Mouse (Mus musculus) CH12.LX (cell line): ENCODE measurements around the gene Angptl7. TPM values are rescaled to one million over a fixed set of nuclear protein-coding genes. Genes with fewer than 3 reads are reported as not detected.

Experiments
- DNase-seq: peaks from one replicate; pipeline ENCODE4 v3.0.0-alpha.2; 2013; ENCODE audit errors: extremely low read depth
- H3K27ac ChIP-seq: 2 replicates; pipeline ENCODE4 v1.5.1; 2012; ENCODE audit warnings: low read depth, mild to moderate bottlenecking, control low read depth, moderate library complexity; ENCODE audit not compliant: insufficient read depth
- H3K27me3 ChIP-seq: replicated peaks from 2 replicates; pipeline ENCODE3; 2012; ENCODE audit warnings: inconsistent platforms
- H3K36me3 ChIP-seq, 2 experiments: replicated peaks in 1 of 2; 2 replicates each; pipeline versions ENCODE3 to v1.6.1; 2012; ENCODE audit warnings: inconsistent platforms in 1 of 2, low read length in 1 of 2, mild to moderate bottlenecking in 1 of 2, mixed read lengths in 1 of 2, moderate library complexity in 1 of 2; ENCODE audit not compliant: control insufficient read depth in 1 of 2, insufficient read depth in 1 of 2
- H3K4me1 ChIP-seq, 2 experiments: 2 replicates each; pipeline ENCODE4 v1.6.1; 2012; ENCODE audit warnings: inconsistent platforms in 1 of 2, moderate library complexity in 1 of 2; ENCODE audit not compliant: insufficient read depth in 2 of 2, control insufficient read depth in 1 of 2
- H3K4me2 ChIP-seq: 2 replicates; pipeline ENCODE4 v1.6.1; 2012; ENCODE audit warnings: low read depth, mild to moderate bottlenecking, control low read depth; ENCODE audit not compliant: poor library complexity, insufficient read depth, severe bottlenecking
- H3K4me3 ChIP-seq, 3 experiments: fragments of 150-350 bp in 1 of 3; sonication (generic) in 1 of 3; replicated peaks in 1 of 3; 2 replicates each; pipeline versions ENCODE3 to v1.5.1; 2011 to 2012; ENCODE audit warnings: low read depth in 2 of 3, low read length in 2 of 3, mild to moderate bottlenecking in 2 of 3, moderate library complexity in 2 of 3, control low read depth in 1 of 3, improper control_type of control experiment in 1 of 3, inconsistent platforms in 1 of 3, mixed read lengths in 1 of 3; ENCODE audit not compliant: poor library complexity in 1 of 3
- H3K79me2 ChIP-seq: replicated peaks from 2 replicates; pipeline ENCODE4 v1.6.1; 2012; ENCODE audit warnings: mild to moderate bottlenecking, moderate library complexity; ENCODE audit not compliant: control insufficient read depth, poor library complexity, insufficient read depth, severe bottlenecking; ENCODE audit errors: extremely low read depth
- H3K9ac ChIP-seq: 2 replicates; pipeline ENCODE4 v1.6.1; 2012; ENCODE audit warnings: low read depth, mild to moderate bottlenecking, control low read depth, moderate library complexity; ENCODE audit not compliant: insufficient read depth
- H3K9me3 ChIP-seq: replicated peaks from 2 replicates; pipeline ENCODE3; 2012; ENCODE audit warnings: low read length, inconsistent platforms, mixed read lengths
- BHLHE40 ChIP-seq: IDR thresholded peaks from 2 replicates; pipeline ENCODE4 v1.6.1; 2011; ENCODE audit warnings: mild to moderate bottlenecking, low read depth, low read length, improper control_type of control experiment
- CHD1 ChIP-seq: IDR thresholded peaks from 2 replicates; pipeline ENCODE4 v1.6.1; 2012; ENCODE audit warnings: low read depth, low read length, improper control_type of control experiment, inconsistent platforms
- ETS1 ChIP-seq: conservative IDR thresholded peaks from 2 replicates; pipeline ENCODE4 v1.6.1; 2012; ENCODE audit warnings: low read depth, mild to moderate bottlenecking, inconsistent platforms, low read length, improper control_type of control experiment, moderate library complexity
- JUN ChIP-seq: IDR thresholded peaks from 2 replicates; pipeline ENCODE4 v1.6.1; 2011; ENCODE audit warnings: low read depth, mild to moderate bottlenecking, low read length, improper control_type of control experiment, moderate library complexity; ENCODE audit not compliant: insufficient read depth
- MAX ChIP-seq: IDR thresholded peaks from 2 replicates; pipeline ENCODE4 v1.6.1; 2011; ENCODE audit warnings: low read length, improper control_type of control experiment
- MAZ ChIP-seq: IDR thresholded peaks from 2 replicates; pipeline ENCODE4 v1.6.1; 2012; ENCODE audit warnings: low read depth, mild to moderate bottlenecking, inconsistent platforms, low read length, improper control_type of control experiment, moderate library complexity
- NELFE ChIP-seq: IDR thresholded peaks from 2 replicates; pipeline ENCODE4 v1.6.1; 2011; ENCODE audit warnings: low read depth, low read length, improper control_type of control experiment
- NRF1 ChIP-seq: IDR thresholded peaks from 2 replicates; pipeline ENCODE4 v1.6.1; 2014; ENCODE audit warnings: low read depth, mild to moderate bottlenecking, inconsistent platforms, low read length, improper control_type of control experiment, moderate library complexity
- PAX5 ChIP-seq: IDR thresholded peaks from 2 replicates; pipeline ENCODE4 v1.6.1; 2012; ENCODE audit warnings: low read length, inconsistent platforms, mixed read lengths
- POLR2A ChIP-seq: IDR thresholded peaks from 2 replicates; pipeline ENCODE4 v1.6.1; 2011; ENCODE audit warnings: low read depth, mild to moderate bottlenecking, improper control_type of control experiment, low read length
- POLR2AphosphoS2 ChIP-seq: IDR thresholded peaks from 2 replicates; pipeline ENCODE4 v1.6.1; 2011; ENCODE audit warnings: low read depth, low read length, improper control_type of control experiment
- RCOR1 ChIP-seq: conservative IDR thresholded peaks from 2 replicates; pipeline ENCODE4 v1.6.1; 2012; ENCODE audit warnings: low read depth, mild to moderate bottlenecking, inconsistent platforms, low read length, improper control_type of control experiment
- TCF12 ChIP-seq: IDR thresholded peaks from 2 replicates; pipeline ENCODE4 v1.6.1; 2014; ENCODE audit warnings: low read depth, mild to moderate bottlenecking, inconsistent platforms, low read length, improper control_type of control experiment
- UBTF ChIP-seq: IDR thresholded peaks from 2 replicates; pipeline ENCODE4 v1.6.1; 2012; ENCODE audit warnings: low read depth, mild to moderate bottlenecking, inconsistent platforms, low read length, improper control_type of control experiment, moderate library complexity
- USF2 ChIP-seq: conservative IDR thresholded peaks from 2 replicates; pipeline ENCODE4 v1.6.1; 2011; ENCODE audit warnings: low read depth, low read length, improper control_type of control experiment
- ZC3H11A ChIP-seq: IDR thresholded peaks from 2 replicates; pipeline ENCODE4 v1.6.1; 2012; ENCODE audit warnings: low read depth, mild to moderate bottlenecking, inconsistent platforms, low read length, improper control_type of control experiment
- ZKSCAN1 ChIP-seq: IDR thresholded peaks from 2 replicates; pipeline ENCODE4 v1.6.1; 2012; ENCODE audit warnings: low read depth, inconsistent platforms, low read length, improper control_type of control experiment, borderline replicate concordance
- dilution Hi-C: fragments of 300-500 bp; cut with MboI; formaldehyde crosslinking; loops from 2 replicates; pipeline ENCODE4 v1.14.3; 2020; ENCODE audit warnings: low sequenced_read_pairs; ENCODE audit not compliant: extremely low pct_unique_long_range_greater_than_20kb, extremely low pct_ligation_motif_present
- in situ Hi-C: fragments of 300-500 bp; cut with MboI; formaldehyde crosslinking; loops from 3 replicates; pipeline ENCODE4 v1.14.3; 2019; ENCODE audit warnings: low sequenced_read_pairs, low pct_ligation_motif_present, low pct_unique_long_range_greater_than_20kb, mixed read lengths
- polyA plus RNA-seq: library from polyadenylated mRNA; unstranded; fragments of >175 nt; gene quantifications from 2 replicates; pipeline ENCODE4 v1.2.1, GENCODE M21; 2012; ENCODE audit warnings: low read depth; ENCODE audit not compliant: insufficient read length
- total RNA-seq, 2 experiments: library from RNA; depleted of rRNA; stranded (reverse); fragments of 300-350 nt in 1 of 2; fragments of >200 nt in 1 of 2; gene quantifications; 2 replicates each; pipeline ENCODE4 v1.2.3; 2012 to 2014

Gene Angptl7
- total and polyA plus RNA-seq, 3 experiments, result 0.14 TPM; not detected in 2

DNA sequence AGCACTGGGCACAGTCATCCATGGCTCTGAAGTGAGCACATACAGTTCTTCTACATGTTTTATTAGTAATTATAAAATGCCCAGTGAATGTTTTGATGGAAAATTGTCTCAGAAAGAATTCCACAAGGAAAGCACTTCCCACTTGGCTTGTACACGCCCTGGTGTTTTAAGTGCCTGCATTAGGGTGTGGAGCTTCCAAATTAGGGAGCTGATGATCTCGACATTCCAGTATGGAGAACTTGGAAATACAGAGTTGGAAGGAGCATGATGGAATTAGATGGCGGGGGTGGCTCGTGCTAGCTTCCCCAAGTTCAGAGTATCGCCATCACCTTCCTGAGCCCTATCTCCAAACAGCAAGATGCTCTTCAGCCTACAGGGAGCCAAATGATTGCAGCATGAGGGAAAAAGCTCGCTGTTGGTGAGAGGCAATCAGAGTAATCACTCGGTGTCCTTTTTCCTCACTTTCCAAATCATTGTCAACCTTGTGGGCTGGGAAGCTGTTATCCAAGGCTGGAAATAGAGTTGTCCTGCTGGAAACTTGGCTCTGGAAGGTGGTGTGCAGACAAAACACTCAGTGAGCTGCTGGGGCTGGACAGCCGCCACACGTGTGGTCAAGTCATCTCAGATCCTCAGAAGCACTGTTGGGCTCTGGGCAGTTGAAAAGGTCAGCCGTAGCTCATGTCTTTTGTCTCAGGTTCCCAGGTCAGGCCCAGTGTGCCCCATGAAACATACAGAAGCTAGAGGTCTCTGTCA, 27.1 kb upstream of the Angptl7 start:
- peaks cover 59 to 89% of the 10 kb centered on the region in 2 experiments for H3K36me3 ChIP-seq

DNA sequence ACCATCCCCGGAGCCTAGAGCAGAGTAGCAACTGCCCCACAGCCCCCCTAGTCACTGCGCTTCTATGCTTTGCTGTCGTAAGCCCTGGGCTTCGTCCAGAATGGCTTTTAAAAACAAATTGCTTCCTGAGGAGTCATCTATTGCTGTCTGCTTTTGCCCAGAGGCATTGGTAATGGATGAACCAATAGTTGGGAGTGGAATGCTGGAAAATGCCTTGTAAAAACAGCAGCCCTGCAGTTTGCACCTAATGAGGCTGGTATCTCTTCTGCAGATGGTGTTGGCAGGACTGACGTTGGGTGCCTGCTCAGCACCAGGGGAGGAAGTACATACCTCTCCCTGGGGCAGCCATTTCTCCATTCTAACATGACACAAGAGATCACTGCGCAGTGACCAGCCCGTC, 23.3 kb upstream of the Angptl7 start:
- no peak for DNase-seq
- Histone ChIP-seq H3K4me3 (no peak overlapping the region), H3K4me2 (no peak overlapping the region), H3K79me2 (no peaks in the 10 kb centered on the region), H3K36me3 (peaks cover 56 to 84% of the 10 kb centered on the region in 2 experiments), H3K27me3 (no peaks in the 10 kb centered on the region), H3K9me3 (no peaks in the 10 kb centered on the region), H3K4me1 (no peaks in the 10 kb centered on the region), H3K9ac (no peak overlapping the region), H3K27ac (no peak overlapping the region)
- no peak for TF ChIP-seq PAX5
- TF ChIP-seq MAX, result no peak
- TF ChIP-seq ZKSCAN1, result no peak
- TF ChIP-seq TCF12, result no peak
- no peak for TF ChIP-seq NRF1
- TF ChIP-seq CHD1, result no peak
- no peak for TF ChIP-seq ETS1
- no peak for TF ChIP-seq NELFE
- TF ChIP-seq POLR2AphosphoS2, result no peak
- in situ Hi-C loops, result no loop called here
- dilution Hi-C loops, result no loop called here

More for the DNA sequence above, 27.1 kb upstream of the Angptl7 start:
- no peaks in the 10 kb centered on the region for H3K4me1 ChIP-seq
- no peak for DNase-seq
- dilution Hi-C loops (no loop called here), in situ Hi-C loops (no loop called here)
- H3K4me3 ChIP-seq, result no peak overlapping the region
- no peak overlapping the region for H3K4me2 ChIP-seq
- no peak overlapping the region for H3K9ac ChIP-seq
- H3K27me3 ChIP-seq, result no peaks in the 10 kb centered on the region
- TF ChIP-seq USF2 (no peak), ZKSCAN1 (no peak), JUN (no peak), POLR2A (no peak), BHLHE40 (no peak), UBTF (no peak), MAZ (no peak), ZC3H11A (no peak), TCF12 (no peak), RCOR1 (no peak)
- H3K79me2 ChIP-seq, result no peaks in the 10 kb centered on the region
- H3K9me3 ChIP-seq, result no peaks in the 10 kb centered on the region
- no peak overlapping the region for H3K27ac ChIP-seq
